Mouse (Mus musculus): ENCODE data around the gene Abcc4.

DNA sequence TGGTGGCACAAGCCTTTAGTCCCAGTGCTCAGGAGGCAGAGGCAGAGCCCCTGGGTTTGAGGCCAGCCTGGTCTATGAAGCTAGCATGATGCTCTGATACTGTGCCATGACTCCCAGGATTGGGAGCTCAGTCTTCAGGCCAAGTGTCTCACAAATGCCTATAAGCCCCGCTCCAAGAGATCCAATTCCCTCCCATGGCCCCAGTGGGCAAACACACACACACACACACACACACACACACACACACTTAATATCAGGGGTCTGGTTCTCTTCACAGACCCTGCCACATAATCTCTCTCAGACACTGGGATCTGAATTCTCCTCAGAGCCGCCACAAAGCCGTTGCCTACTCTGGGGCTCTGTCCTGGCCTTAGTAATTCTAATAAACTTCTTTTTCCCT lies 241.6 kb downstream of the Abcc4 start:
- TF ChIP-seq CTCF (IDR thresholded peaks at IDR 0.05) (no peak), EP300 (IDR thresholded peaks at IDR 0.05; ENCODE audit: insufficient read depth, low read depth, low read length) (no peak), POLR2A (IDR thresholded peaks at IDR 0.05; ENCODE audit: insufficient read depth, low read depth, low read length) (no peak)

All from heart, adult 2 months (tissue).